Mouse (Mus musculus) forebrain, embryonic 11.5 days (tissue): ENCODE results near the gene Adra2b. TPM values are rescaled to one million over a fixed set of nuclear protein-coding genes. Genes with fewer than 3 reads are reported as not detected.

ENCODE experiments used
- ATAC-seq: fragments of 200-750 bp; cut with Nextera tagmentation; replicated peaks from 2 replicates; pipeline ENCODE4 v1.8.0; 2017; ENCODE audit warnings: moderate TSS enrichment; ENCODE audit not compliant: low FRiP score
- DNase-seq: peaks from one replicate; pipeline ENCODE4 v3.0.0-alpha.2; 2017; ENCODE audit warnings: low spot score
- H3K27ac ChIP-seq: fragments of 300-500 bp; sonication (generic); 2 replicates; pipeline ENCODE4 v1.5.1; 2014; ENCODE audit warnings: low read depth, low read length
- H3K27me3 ChIP-seq: fragments of 300-500 bp; sonication (generic); 2 replicates; pipeline ENCODE4 v1.6.1; 2014; ENCODE audit warnings: mild to moderate bottlenecking, low read length, mixed read lengths; ENCODE audit not compliant: control insufficient read depth, insufficient read depth
- H3K36me3 ChIP-seq: fragments of 300-500 bp; sonication (generic); 2 replicates; pipeline ENCODE4 v1.6.1; 2014; ENCODE audit warnings: mild to moderate bottlenecking, low read length, moderate library complexity, mixed read lengths; ENCODE audit not compliant: control insufficient read depth, insufficient read depth
- H3K4me1 ChIP-seq: fragments of 300-500 bp; sonication (generic); replicated peaks from 2 replicates; pipeline ENCODE4 v1.6.1; 2014; ENCODE audit warnings: low read length, mixed read lengths; ENCODE audit not compliant: control insufficient read depth, insufficient read depth
- H3K4me2 ChIP-seq: fragments of 300-500 bp; sonication (generic); 2 replicates; pipeline ENCODE4 v1.6.1; 2014; ENCODE audit warnings: low read depth, mild to moderate bottlenecking, low read length, moderate library complexity, mixed read lengths; ENCODE audit not compliant: severe bottlenecking
- H3K4me3 ChIP-seq: fragments of 300-500 bp; sonication (generic); 2 replicates; pipeline ENCODE4 v1.5.1; 2014; ENCODE audit warnings: low read depth, low read length
- H3K9ac ChIP-seq: fragments of 300-500 bp; sonication (generic); 2 replicates; pipeline ENCODE4 v1.6.1; 2014; ENCODE audit warnings: low read length
- H3K9me3 ChIP-seq: fragments of 300-500 bp; sonication (generic); 2 replicates; pipeline ENCODE4 v1.6.1; 2016; ENCODE audit warnings: low read length, mixed read lengths; ENCODE audit not compliant: control insufficient read depth
- WGBS: fragments of 180-500 bp; shearing (Covaris S2); extraction: QIAGEN DNeasy Blood & Tissue Kit; methylation state at CpG from one replicate; pipeline ENCODE4 v1.1.7; 2014; 5-methylcytosine and 5-hydroxymethylcytosine counted together
- polyA plus RNA-seq: library from polyadenylated mRNA; unstranded; fragments of >200 nt; fragmentation: Nextera tagmentation; extraction: Ambion mirVana; gene quantifications from 2 replicates; pipeline ENCODE4 v1.2.1, GENCODE M21; 2014

Gene Adra2b
- polyA plus RNA-seq, 1 experiment from 2014 or later, result 3.4 TPM

GRCm38 (mm10) chr2:127353881-127354280, 9.1 kb upstream of the Adra2b start:
- Histone ChIP-seq H3K9me3 (no peaks in the 10 kb centered on the region), H3K27me3 (no peaks in the 10 kb centered on the region), H3K27ac (no peak overlapping the region), H3K36me3 (no peaks in the 10 kb centered on the region), H3K4me2 (no peak overlapping the region), H3K4me3 (no peak overlapping the region), H3K4me1 (no peaks in the 10 kb centered on the region), H3K9ac (no peak overlapping the region)
- 88% methylated on average over 4 of the region's 4 CpGs for WGBS
- DNase-seq (no peak), ATAC-seq (no peak)

GRCm38 (mm10) chr2:127363282-127363652, 259 bp downstream of the Adra2b start:
- H3K36me3 ChIP-seq, result no peaks in the 10 kb centered on the region
- peak overlapping the region; percentile 37 for H3K4me3 ChIP-seq
- no peaks in the 10 kb centered on the region for H3K9me3 ChIP-seq
- peaks cover 4% of the 10 kb centered on the region for H3K4me1 ChIP-seq
- 0 out of 2 replicates have a peak overlapping the region, but pooled peaks have one; percentile 23 for H3K9ac ChIP-seq
- ATAC-seq (0 out of 2 replicates have a peak, but pooled peaks have one; percentile 7), DNase-seq (no peak)
- peak overlapping the region; percentile 65 for H3K4me2 ChIP-seq
- H3K27me3 ChIP-seq, result peaks cover 43% of the 10 kb centered on the region
- WGBS, result 2% methylated on average over 28 of the region's 28 CpGs
- H3K27ac ChIP-seq, result no peak overlapping the region

GRCm38 (mm10) chr2:127363696-127364095, 688 bp downstream of the Adra2b start:
- Histone ChIP-seq H3K36me3 (no peaks in the 10 kb centered on the region), H3K4me1 (peaks cover 4% of the 10 kb centered on the region), H3K27ac (no peak overlapping the region), H3K4me2 (peak overlapping the region; percentile 65; the same call in 1 of the 2 replicates), H3K9me3 (no peaks in the 10 kb centered on the region), H3K9ac (no peak overlapping the region), H3K27me3 (peaks cover 43% of the 10 kb centered on the region), H3K4me3 (peak overlapping the region; percentile 37)
- WGBS, result 7% methylated on average over 20 of the region's 20 CpGs
- DNase-seq (no peak), ATAC-seq (no peak)

GRCm38 (mm10) chr2:127364452-127364851, 1.4 kb downstream of the Adra2b start:
- H3K36me3 ChIP-seq, result no peaks in the 10 kb centered on the region
- 23% methylated on average over 8 of the region's 8 CpGs for WGBS
- H3K4me1 ChIP-seq, result peaks cover 4% of the 10 kb centered on the region
- H3K9ac ChIP-seq, result no peak overlapping the region
- no peak for ATAC-seq
- H3K4me2 ChIP-seq, result no peak overlapping the region
- H3K4me3 ChIP-seq, result peak overlapping the region; percentile 37
- H3K27ac ChIP-seq, result no peak overlapping the region
- DNase-seq, result no peak
- peaks cover 43% of the 10 kb centered on the region for H3K27me3 ChIP-seq
- no peaks in the 10 kb centered on the region for H3K9me3 ChIP-seq

- WGBS, result 76% methylated on average over 10 of the region's 10 CpGs
- no peak overlapping the region for H3K4me3 ChIP-seq
- peaks cover 4% of the 10 kb centered on the region for H3K4me1 ChIP-seq
- H3K36me3 ChIP-seq, result no peaks in the 10 kb centered on the region
- ATAC-seq, result no peak
- no peak for DNase-seq
- no peaks in the 10 kb centered on the region for H3K9me3 ChIP-seq
- no peak overlapping the region for H3K4me2 ChIP-seq
- peaks cover 35% of the 10 kb centered on the region for H3K27me3 ChIP-seq
- no peak overlapping the region for H3K27ac ChIP-seq
- no peak overlapping the region for H3K9ac ChIP-seq
These were observed 4.3 kb downstream of the Adra2b start for GRCm38 (mm10) chr2:127367126-127367820.

- Histone ChIP-seq H3K9ac (no peak overlapping the region), H3K27me3 (peaks cover 11% of the 10 kb centered on the region), H3K4me1 (no peaks in the 10 kb centered on the region), H3K27ac (no peak overlapping the region), H3K36me3 (no peaks in the 10 kb centered on the region), H3K9me3 (no peaks in the 10 kb centered on the region), H3K4me2 (no peak overlapping the region), H3K4me3 (no peak overlapping the region)
- ATAC-seq (no peak), DNase-seq (no peak)
- 78% methylated on average over 5 of the region's 5 CpGs for WGBS
These were observed 6.8 kb downstream of the Adra2b start for GRCm38 (mm10) chr2:127369703-127370376.

GRCm38 (mm10) chr2:127370561-127371483, 7.8 kb downstream of the Adra2b start:
- H3K27me3 ChIP-seq, result peaks cover 2% of the 10 kb centered on the region; the same call in 1 of the 2 replicates
- no peaks in the 10 kb centered on the region for H3K4me1 ChIP-seq
- ATAC-seq (no peak; the same call in 1 of the 2 replicates), DNase-seq (no peak)
- no peaks in the 10 kb centered on the region for H3K9me3 ChIP-seq
- H3K4me3 ChIP-seq, result no peak overlapping the region
- WGBS, result 56% methylated on average over 9 of the region's 9 CpGs
- no peaks in the 10 kb centered on the region for H3K36me3 ChIP-seq
- no peak overlapping the region for H3K4me2 ChIP-seq
- no peak overlapping the region for H3K9ac ChIP-seq
- 0 out of 2 replicates have a peak overlapping the region, but pooled peaks have one; percentile 1 for H3K27ac ChIP-seq

- no peak overlapping the region for H3K27ac ChIP-seq
- H3K4me1 ChIP-seq, result no peaks in the 10 kb centered on the region
- H3K4me3 ChIP-seq, result no peak overlapping the region
- H3K27me3 ChIP-seq, result no peaks in the 10 kb centered on the region; the same call in 1 of the 2 replicates
- 93% methylated on average over 1 of the region's 1 CpGs for whole genome bisulfite sequencing
- no peak overlapping the region for H3K9ac ChIP-seq
- H3K9me3 ChIP-seq, result no peaks in the 10 kb centered on the region
- DNase-seq, result no peak
- no peaks in the 10 kb centered on the region for H3K36me3 ChIP-seq
- H3K4me2 ChIP-seq, result no peak overlapping the region
- no peak; the same call in 1 of the 2 replicates for ATAC-seq
These were observed 8.5 kb downstream of the Adra2b start for GRCm38 (mm10) chr2:127371484-127371861.
